Mouse (Mus musculus) hindbrain, embryonic 12.5 days (tissue): Measurements from ENCODE around the gene Gm13889. TPM values are rescaled to one million over a fixed set of nuclear protein-coding genes. Genes with fewer than 3 reads are reported as not detected.

Experiments
- ATAC-seq: fragments of 200-750 bp; cut with Nextera tagmentation; 2 replicates; pipeline ENCODE4 v1.8.0; 2017; ENCODE audit warnings: moderate TSS enrichment; ENCODE audit not compliant: low FRiP score
- H3K27ac ChIP-seq: fragments of 300-500 bp; sonication (generic); 2 replicates; pipeline ENCODE4 v1.5.1; 2016; ENCODE audit warnings: mild to moderate bottlenecking
- H3K27me3 ChIP-seq: fragments of 300-500 bp; sonication (generic); 2 replicates; pipeline ENCODE4 v1.6.1; 2016; ENCODE audit warnings: mild to moderate bottlenecking
- H3K36me3 ChIP-seq: fragments of 300-500 bp; sonication (generic); 2 replicates; pipeline ENCODE4 v1.6.1; 2016; ENCODE audit warnings: mild to moderate bottlenecking
- H3K4me1 ChIP-seq: fragments of 300-500 bp; sonication (generic); 2 replicates; pipeline ENCODE4 v1.6.1; 2016
- H3K4me2 ChIP-seq: fragments of 300-500 bp; sonication (generic); replicated peaks from 2 replicates; pipeline ENCODE4 v1.6.1; 2016; ENCODE audit warnings: mild to moderate bottlenecking
- H3K4me3 ChIP-seq: fragments of 300-500 bp; sonication (generic); 2 replicates; pipeline ENCODE4 v1.5.1; 2016; ENCODE audit warnings: mild to moderate bottlenecking
- H3K9ac ChIP-seq: fragments of 300-500 bp; sonication (generic); 2 replicates; pipeline ENCODE4 v1.6.1; 2016; ENCODE audit warnings: mild to moderate bottlenecking, moderate library complexity
- H3K9me3 ChIP-seq: fragments of 300-500 bp; sonication (generic); replicated peaks from 2 replicates; pipeline ENCODE4 v1.6.1; 2016; ENCODE audit warnings: mild to moderate bottlenecking
- WGBS: fragments of 180-500 bp; shearing (Covaris S2); methylation state at CpG from one replicate; pipeline ENCODE4 v1.1.7; 2016; 5-methylcytosine and 5-hydroxymethylcytosine counted together
- polyA plus RNA-seq: library from polyadenylated mRNA; unstranded; fragments of >200 nt; fragmentation: Nextera tagmentation; extraction: Ambion mirVana; gene quantifications from 2 replicates; pipeline ENCODE4 v1.2.1, GENCODE M21; 2016

Gene Gm13889
- 7.0 and 7.9 TPM in 2 replicates for polyA plus RNA-seq

GRCm38 (mm10) chr2:93956908-93957784, at the start of gene Gm13889:
Gm13889 (minus strand) TSS chr2:93957201.
- peak within 1 kb of the TSS; percentile 66; the same call in 1 of the 2 replicates for H3K27ac ChIP-seq
- 4% methylated on average over 52 of the region's 62 CpGs for WGBS
- H3K27me3 ChIP-seq = peaks cover 60% of the 10 kb centered on the region
- peak within 1 kb of the TSS; percentile 77 for H3K9ac ChIP-seq
- ATAC-seq = peak; percentile 65
- peak within 1 kb of the TSS; percentile 68 for H3K4me3 ChIP-seq
- H3K4me1 ChIP-seq = peaks cover 22% of the 10 kb centered on the region
- H3K9me3 ChIP-seq = no peaks in the 10 kb centered on the region
- peak within 1 kb of the TSS; percentile 99 for H3K4me2 ChIP-seq
- H3K36me3 ChIP-seq = no peaks in the 10 kb centered on the region

- Histone ChIP-seq H3K27me3 (no peaks in the 10 kb centered on the region), H3K9me3 (no peaks in the 10 kb centered on the region), H3K36me3 (peaks cover 76% of the 10 kb centered on the region), H3K27ac (no peak overlapping the region), H3K4me3 (no peak overlapping the region), H3K4me2 (no peak overlapping the region), H3K4me1 (no peaks in the 10 kb centered on the region), H3K9ac (no peak overlapping the region)
- peak; percentile 67; the same call in 1 of the 2 replicates for ATAC-seq
- 6% methylated on average over 2 of the region's 2 CpGs for WGBS
Measured at GRCm38 (mm10) chr2:94002331-94002730, 45.3 kb upstream of the Gm13889 start.

DNA sequence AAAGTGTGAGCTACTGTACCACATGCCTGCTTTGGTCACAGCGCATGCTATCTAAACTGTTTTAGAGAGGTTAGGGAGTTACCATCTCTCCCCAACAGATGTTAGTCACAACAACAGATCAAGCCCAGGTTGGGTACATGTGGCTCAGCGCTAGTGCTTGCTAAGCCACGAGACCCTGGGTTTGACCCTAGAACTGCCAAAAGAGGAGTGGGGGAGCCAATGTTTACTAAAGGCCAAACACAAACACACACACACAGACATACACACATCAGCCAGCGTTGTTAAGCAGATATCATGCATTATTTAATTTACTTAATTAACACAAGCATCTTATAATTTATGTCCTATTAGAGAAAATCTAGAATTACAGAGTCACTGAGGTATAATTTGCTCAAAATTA, 44.9 kb upstream of the Gm13889 start:
- Histone ChIP-seq H3K27ac (no peak overlapping the region), H3K27me3 (no peaks in the 10 kb centered on the region), H3K36me3 (peaks cover 76% of the 10 kb centered on the region), H3K9ac (no peak overlapping the region), H3K4me1 (no peaks in the 10 kb centered on the region), H3K4me2 (no peak overlapping the region), H3K9me3 (no peaks in the 10 kb centered on the region), H3K4me3 (no peak overlapping the region)
- no peak for ATAC-seq
- WGBS = 83% methylated on average over 4 of the region's 4 CpGs

DNA sequence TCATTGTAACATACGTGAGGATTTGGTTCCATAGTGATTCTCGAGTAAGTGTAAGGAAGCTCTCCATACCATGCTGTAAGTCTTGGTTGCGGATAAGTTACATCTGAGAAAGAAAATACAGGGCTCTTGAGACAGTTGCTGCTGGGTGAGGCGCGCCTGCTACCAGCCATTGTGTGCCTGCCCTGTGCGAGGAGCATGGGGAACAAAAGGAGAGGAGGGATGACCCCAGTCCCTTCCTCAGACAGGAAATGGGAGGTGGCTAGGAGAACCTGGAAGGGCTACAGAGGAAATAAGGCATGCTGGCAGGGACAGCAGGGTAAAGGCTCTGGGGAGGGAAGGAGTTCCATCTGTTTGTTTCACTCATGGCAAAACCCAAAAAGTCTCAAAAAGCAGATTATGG, 44.4 kb upstream of the Gm13889 start:
- no peak for ATAC-seq
- Histone ChIP-seq H3K9ac (no peak overlapping the region), H3K4me2 (no peak overlapping the region), H3K4me3 (no peak overlapping the region), H3K27ac (no peak overlapping the region), H3K4me1 (no peaks in the 10 kb centered on the region), H3K36me3 (peaks cover 76% of the 10 kb centered on the region), H3K27me3 (no peaks in the 10 kb centered on the region), H3K9me3 (no peaks in the 10 kb centered on the region)
- 91% methylated on average over 6 of the region's 6 CpGs for WGBS

DNA sequence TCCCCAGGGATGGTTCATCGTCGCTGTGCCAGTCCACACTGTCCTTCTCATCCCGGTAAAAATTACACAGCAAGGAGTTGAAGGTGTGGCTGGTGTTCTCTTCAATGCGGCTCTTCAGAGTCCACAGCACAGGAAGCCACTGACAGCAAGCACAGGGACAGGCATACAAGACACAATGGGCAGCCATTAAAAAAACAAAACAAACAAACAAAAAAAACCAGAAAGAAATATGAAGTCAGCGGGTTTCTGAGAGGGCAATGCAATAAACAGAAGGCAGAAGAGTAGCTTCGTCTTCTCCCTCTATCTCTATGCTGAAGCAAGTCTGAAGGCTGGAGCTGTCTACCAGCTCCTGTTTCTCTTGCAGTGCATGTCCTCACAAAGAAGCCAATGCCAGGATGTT, 39.3 kb upstream of the Gm13889 start, which contains the start of gene Gm27027:
Gene Gm27027, minus strand, starts transcription at position 101 of the 400 bp plus-strand sequence.
- H3K36me3 ChIP-seq = peaks cover 84% of the 10 kb centered on the region
- no peak within 1 kb of the TSS for H3K4me2 ChIP-seq
- no peaks in the 10 kb centered on the region for H3K9me3 ChIP-seq
- no peak within 1 kb of the TSS for H3K9ac ChIP-seq
- peaks cover 10% of the 10 kb centered on the region; the same call in 1 of the 2 replicates for H3K4me1 ChIP-seq
- 96% methylated on average over 6 of the region's 6 CpGs for WGBS
- no peak within 1 kb of the TSS for H3K27ac ChIP-seq
- no peaks in the 10 kb centered on the region for H3K27me3 ChIP-seq
- H3K4me3 ChIP-seq = no peak within 1 kb of the TSS
- ATAC-seq = no peak

GRCm38 (mm10) chr2:93992810-93993209, 35.8 kb upstream of the Gm13889 start:
- no peak for ATAC-seq
- Histone ChIP-seq H3K4me1 (peaks cover 10% of the 10 kb centered on the region; the same call in 1 of the 2 replicates), H3K27me3 (no peaks in the 10 kb centered on the region), H3K4me2 (no peak overlapping the region), H3K36me3 (peaks cover 93% of the 10 kb centered on the region), H3K9me3 (no peaks in the 10 kb centered on the region), H3K27ac (no peak overlapping the region), H3K9ac (no peak overlapping the region), H3K4me3 (no peak overlapping the region)
- WGBS = 56% methylated on average over 3 of the region's 3 CpGs

- ATAC-seq = no peak
- H3K27ac ChIP-seq = no peak overlapping the region
- H3K4me3 ChIP-seq = no peak overlapping the region
- no peaks in the 10 kb centered on the region for H3K9me3 ChIP-seq
- WGBS = 49% methylated on average over 5 of the region's 5 CpGs
- H3K36me3 ChIP-seq = peaks cover 93% of the 10 kb centered on the region
- no peaks in the 10 kb centered on the region for H3K27me3 ChIP-seq
- H3K9ac ChIP-seq = no peak overlapping the region
- H3K4me1 ChIP-seq = peaks cover 10% of the 10 kb centered on the region; the same call in 1 of the 2 replicates
- no peak overlapping the region for H3K4me2 ChIP-seq
Measured at GRCm38 (mm10) chr2:93992259-93992658, 35.3 kb upstream of the Gm13889 start.

DNA sequence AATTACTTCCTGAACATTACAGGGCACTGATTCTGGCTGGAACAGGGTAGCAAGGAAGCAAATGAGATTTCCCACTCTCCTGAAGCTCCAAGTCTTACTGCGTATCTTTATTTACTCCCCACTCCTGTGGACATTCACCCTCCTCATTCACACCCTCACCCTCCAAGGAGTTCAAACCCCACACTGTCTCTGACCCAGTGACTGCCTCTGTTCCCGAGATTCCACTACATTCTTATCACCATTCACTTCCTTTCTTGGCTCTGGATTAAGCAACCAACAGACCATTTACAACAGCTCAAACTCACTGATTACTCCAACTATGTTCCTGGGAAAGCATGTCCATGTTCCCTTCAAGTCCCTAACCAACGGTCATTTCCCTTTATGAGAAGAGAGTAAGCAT, 34.3 kb upstream of the Gm13889 start:
- Histone ChIP-seq H3K27ac (no peak overlapping the region), H3K4me2 (no peak overlapping the region), H3K9ac (no peak overlapping the region), H3K9me3 (no peaks in the 10 kb centered on the region), H3K36me3 (peaks cover 90% of the 10 kb centered on the region), H3K4me1 (peaks cover 10% of the 10 kb centered on the region; the same call in 1 of the 2 replicates), H3K4me3 (no peak overlapping the region), H3K27me3 (no peaks in the 10 kb centered on the region)
- no peak for ATAC-seq
- 86% methylated on average over 3 of the region's 3 CpGs for WGBS

DNA sequence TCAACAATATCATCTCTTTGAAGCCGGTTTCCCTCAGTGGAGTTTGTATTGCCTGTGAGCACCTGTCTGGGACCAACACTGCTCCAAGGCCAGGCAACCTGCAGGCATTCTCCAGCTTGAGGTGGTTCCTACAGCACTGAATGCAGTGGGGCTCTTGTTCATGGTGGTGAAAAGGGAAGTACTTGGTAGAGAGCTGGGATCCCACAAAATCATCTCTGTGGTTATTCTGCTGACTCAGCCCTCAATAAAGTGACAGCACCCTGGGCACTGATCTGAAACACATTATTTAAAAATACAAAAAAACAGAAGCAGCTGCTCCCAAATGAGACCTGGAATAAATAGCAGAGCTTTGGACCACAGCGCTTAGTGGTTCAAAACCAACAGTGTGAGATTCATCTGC, 31.4 kb upstream of the Gm13889 start:
- H3K27me3 ChIP-seq = no peaks in the 10 kb centered on the region
- peaks cover 10% of the 10 kb centered on the region; the same call in 1 of the 2 replicates for H3K4me1 ChIP-seq
- H3K36me3 ChIP-seq = peaks cover 77% of the 10 kb centered on the region
- H3K4me2 ChIP-seq = no peak overlapping the region
- no peaks in the 10 kb centered on the region for H3K9me3 ChIP-seq
- H3K27ac ChIP-seq = no peak overlapping the region
- WGBS = 91% methylated on average over 2 of the region's 2 CpGs
- no peak for ATAC-seq
- H3K4me3 ChIP-seq = no peak overlapping the region
- no peak overlapping the region for H3K9ac ChIP-seq

GRCm38 (mm10) chr2:93982457-93983235, 25.6 kb upstream of the Gm13889 start:
- H3K36me3 ChIP-seq = peaks cover 62% of the 10 kb centered on the region
- ATAC-seq = no peak
- 84% methylated on average over 4 of the region's 4 CpGs for WGBS

GRCm38 (mm10) chr2:93979249-93980120, 22.5 kb upstream of the Gm13889 start:
- H3K36me3 ChIP-seq = peaks cover 46% of the 10 kb centered on the region
- WGBS = 92% methylated on average over 7 of the region's 7 CpGs
- H3K27me3 ChIP-seq = 0 out of 2 replicates have a peak, but pooled peaks cover 1% of the 10 kb centered on the region
- peaks cover 24% of the 10 kb centered on the region for H3K4me1 ChIP-seq
- H3K4me2 ChIP-seq = no peak overlapping the region
- no peaks in the 10 kb centered on the region for H3K9me3 ChIP-seq
- no peak overlapping the region for H3K4me3 ChIP-seq
- no peak overlapping the region for H3K9ac ChIP-seq
- H3K27ac ChIP-seq = no peak overlapping the region
- no peak for ATAC-seq

More at GRCm38 (mm10) chr2:93982457-93983235, 25.6 kb upstream of the Gm13889 start:
- 0 out of 2 replicates have a peak, but pooled peaks cover under 1% of the 10 kb centered on the region for H3K4me1 ChIP-seq
- H3K27ac ChIP-seq = no peak overlapping the region
- no peak overlapping the region for H3K4me2 ChIP-seq
- H3K27me3 ChIP-seq = no peaks in the 10 kb centered on the region
- no peak overlapping the region for H3K9ac ChIP-seq
- no peak overlapping the region for H3K4me3 ChIP-seq
- no peaks in the 10 kb centered on the region for H3K9me3 ChIP-seq
